Mouse (Mus musculus): ENCODE results near the gene Pax1.

GRCm38 (mm10) chr2:147365908-147366630 is 4.3 kb downstream of the Pax1 start:
- no peak for TF ChIP-seq CTCF (IDR thresholded peaks at IDR 0.05; ENCODE audit: extremely low read depth, insufficient read length, insufficient replicate concordance, low read depth, low read length)
- no peak for TF ChIP-seq POLR2A (IDR thresholded peaks at IDR 0.05; ENCODE audit: low read depth, low read length)
